Mouse (Mus musculus) lung, adult 2 months (tissue): ENCODE measurements around the gene Zc3h12c. TPM values are rescaled to one million over a fixed set of nuclear protein-coding genes. Genes with fewer than 3 reads are reported as not detected.
A peak's percentile ranks its signal among the peaks of the same experiment; 100 is the strongest.

Experiments
- DNase-seq: peaks from one replicate; pipeline ENCODE4 v3.0.0; 2022
- H3K4me1 ChIP-seq: fragments of 200-500 bp; 2 replicates; pipeline ENCODE4 v1.6.1; 2011; ENCODE audit warnings: low read length; ENCODE audit not compliant: control insufficient read depth, insufficient read depth
- H3K4me3 ChIP-seq: fragments of 200-500 bp; replicated peaks from 2 replicates; pipeline ENCODE3; 2011; ENCODE audit warnings: low read depth, mild to moderate bottlenecking, control low read depth, low read length; ENCODE audit errors: extremely low read depth
- CTCF ChIP-seq: fragments of 200-500 bp; IDR thresholded peaks from 2 replicates; pipeline ENCODE4 v1.5.1; 2011; ENCODE audit warnings: mild to moderate bottlenecking, low read length, control low read depth; ENCODE audit not compliant: insufficient read depth
- POLR2A ChIP-seq: fragments of 200-500 bp; IDR thresholded peaks from 2 replicates; pipeline ENCODE4 v1.6.1; 2011; ENCODE audit warnings: low read depth, mild to moderate bottlenecking, control low read depth, low read length, borderline replicate concordance; ENCODE audit errors: extremely low read depth
- WGBS: fragments of 180-500 bp; shearing (Covaris S2); methylation state at CpG from one replicate; pipeline ENCODE4 v1.1.7; 2018; 5-methylcytosine and 5-hydroxymethylcytosine counted together
- polyA plus RNA-seq: library from polyadenylated mRNA; depleted of rRNA; stranded (reverse); fragments of >200 nt; gene quantifications from 2 replicates; pipeline ENCODE4 v1.2.3, GENCODE M21; 2012

The Zc3h12c gene
- polyA plus RNA-seq, 1 experiment = 3.7 TPM

GRCm38 (mm10) chr9:52168686-52169270, 406 bp upstream of the Zc3h12c start:
- Histone ChIP-seq H3K4me3 (peak overlapping the region; percentile 84), H3K4me1 (peaks cover 10% of the 10 kb centered on the region)
- no peak for DNase-seq
- TF ChIP-seq CTCF = peak; percentile 26; the same call in 1 of the 2 replicates
- peak; percentile 82; the same call in 1 of the 2 replicates for TF ChIP-seq POLR2A
- WGBS = under 1% methylated on average over 34 of the region's 34 CpGs

GRCm38 (mm10) chr9:52167506-52167862, 888 bp downstream of the Zc3h12c start:
- WGBS = 7% methylated on average over 8 of the region's 8 CpGs
- peak overlapping the region; percentile 84 for H3K4me3 ChIP-seq
- H3K4me1 ChIP-seq = peaks cover 10% of the 10 kb centered on the region
- DNase-seq = no peak
- TF ChIP-seq CTCF (no peak), POLR2A (no peak)

DNA sequence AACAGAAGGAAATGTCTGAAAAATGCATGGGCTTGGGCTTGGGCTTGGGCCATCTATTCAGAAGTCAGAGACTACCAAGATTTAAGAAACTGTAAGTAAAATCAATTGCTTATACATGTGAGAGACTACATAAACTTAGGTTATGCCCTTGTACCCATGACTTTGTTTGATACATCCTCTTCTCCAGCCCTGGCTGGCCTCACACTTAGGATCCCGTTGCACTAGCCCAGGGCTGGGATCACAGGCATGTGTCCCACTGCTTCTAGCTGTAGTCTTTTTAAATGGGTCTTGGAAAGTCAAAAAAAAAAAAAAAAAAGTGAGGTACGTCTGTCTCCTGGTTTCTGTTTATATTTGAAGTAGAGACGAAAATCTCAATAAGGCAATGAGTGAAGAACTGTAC, 1.3 kb downstream of the Zc3h12c start:
- H3K4me1 ChIP-seq = peaks cover 8% of the 10 kb centered on the region
- DNase-seq = no peak
- WGBS = 14% methylated on average over 3 of the region's 3 CpGs
- H3K4me3 ChIP-seq = peak overlapping the region; percentile 84
- no peak for TF ChIP-seq POLR2A
- TF ChIP-seq CTCF = no peak

- 87% methylated on average over 3 of the region's 3 CpGs for WGBS
- peaks cover 8% of the 10 kb centered on the region for H3K4me1 ChIP-seq
- no peak for DNase-seq
- H3K4me3 ChIP-seq = no peak overlapping the region
- TF ChIP-seq POLR2A = no peak
- TF ChIP-seq CTCF = no peak
These were observed 2.7 kb downstream of the Zc3h12c start for GRCm38 (mm10) chr9:52165706-52166090.

DNA sequence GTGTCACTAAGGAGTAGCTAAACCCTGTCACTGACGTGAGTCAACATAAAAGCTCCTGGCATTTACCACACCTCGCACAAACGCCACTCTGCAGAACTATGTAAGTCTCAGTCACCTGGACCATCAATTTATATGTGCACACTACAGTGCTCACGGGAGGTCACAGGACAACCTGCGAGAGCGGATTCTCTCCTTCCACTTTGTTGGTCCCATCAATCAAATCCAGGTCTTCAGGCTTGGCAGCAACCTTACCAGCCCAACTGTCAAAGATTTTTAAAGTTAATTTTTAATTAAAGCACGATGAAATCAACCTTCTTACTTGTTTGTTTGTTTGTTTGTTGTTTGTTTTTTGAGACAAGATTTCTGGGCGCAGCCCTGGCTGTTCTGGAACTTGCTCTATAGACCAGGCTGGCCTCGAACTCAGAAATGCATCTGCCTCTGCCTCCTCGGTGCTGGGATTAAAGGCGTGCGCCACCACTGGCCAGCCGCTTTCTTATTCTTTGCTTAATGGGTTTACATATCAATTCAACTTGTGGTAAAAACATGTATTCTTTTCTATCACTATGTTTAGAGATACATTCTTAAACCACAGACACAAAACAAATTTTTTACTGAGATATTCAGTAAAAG, 3.2 kb downstream of the Zc3h12c start:
- Histone ChIP-seq H3K4me3 (no peak overlapping the region), H3K4me1 (peaks cover 8% of the 10 kb centered on the region)
- no peak for DNase-seq
- TF ChIP-seq CTCF (no peak), POLR2A (no peak)
- WGBS = 85% methylated on average over 13 of the region's 13 CpGs

- H3K4me3 ChIP-seq = no peak overlapping the region
- no peak for DNase-seq
- 92% methylated on average over 1 of the region's 1 CpGs for WGBS
- TF ChIP-seq POLR2A = no peak
- TF ChIP-seq CTCF = no peak
- H3K4me1 ChIP-seq = peaks cover 4% of the 10 kb centered on the region; the same call in 1 of the 2 replicates
These were observed 7.9 kb downstream of the Zc3h12c start for GRCm38 (mm10) chr9:52160512-52160911.

GRCm38 (mm10) chr9:52158561-52158960, 9.8 kb downstream of the Zc3h12c start:
- no peak for DNase-seq
- WGBS = 68% methylated on average over 1 of the region's 1 CpGs
- no peak overlapping the region for H3K4me3 ChIP-seq
- no peak for TF ChIP-seq POLR2A
- no peak for TF ChIP-seq CTCF
- peaks cover 5% of the 10 kb centered on the region; the same call in 1 of the 2 replicates for H3K4me1 ChIP-seq

- no peak overlapping the region for H3K4me3 ChIP-seq
- H3K4me1 ChIP-seq = peaks cover 5% of the 10 kb centered on the region; the same call in 1 of the 2 replicates
- TF ChIP-seq CTCF (no peak), POLR2A (no peak)
- 59% methylated on average over 4 of the region's 4 CpGs for WGBS
- no peak for DNase-seq
These were observed 13.0 kb downstream of the Zc3h12c start for GRCm38 (mm10) chr9:52155417-52155816.

DNA sequence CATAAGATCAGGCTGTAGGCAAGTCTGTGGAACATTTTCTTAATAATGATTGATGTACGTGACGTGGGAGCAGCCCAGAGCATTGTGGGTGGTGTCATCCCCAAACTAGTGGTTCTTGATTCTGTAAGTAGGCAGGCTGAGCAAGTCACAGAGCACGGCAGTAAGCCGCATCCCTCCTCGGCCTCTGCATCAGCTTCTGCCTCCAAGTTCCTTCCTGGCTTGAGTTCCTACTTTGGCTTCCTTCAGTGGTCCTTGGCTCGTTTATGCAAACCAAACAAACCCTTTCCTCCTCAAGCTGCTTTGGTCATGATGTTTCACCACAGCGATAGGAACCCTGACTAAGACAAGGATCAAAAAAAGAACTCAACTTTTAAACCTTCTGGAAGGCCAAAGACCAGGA, 14.1 kb downstream of the Zc3h12c start:
- peaks cover 5% of the 10 kb centered on the region; the same call in 1 of the 2 replicates for H3K4me1 ChIP-seq
- no peak for TF ChIP-seq CTCF
- no peak for TF ChIP-seq POLR2A
- no peak overlapping the region for H3K4me3 ChIP-seq
- DNase-seq = no peak
- 28% methylated on average over 7 of the region's 7 CpGs for WGBS
